ENCODE assay signal across 8 mouse cellular contexts in the genomic region with DNA sequence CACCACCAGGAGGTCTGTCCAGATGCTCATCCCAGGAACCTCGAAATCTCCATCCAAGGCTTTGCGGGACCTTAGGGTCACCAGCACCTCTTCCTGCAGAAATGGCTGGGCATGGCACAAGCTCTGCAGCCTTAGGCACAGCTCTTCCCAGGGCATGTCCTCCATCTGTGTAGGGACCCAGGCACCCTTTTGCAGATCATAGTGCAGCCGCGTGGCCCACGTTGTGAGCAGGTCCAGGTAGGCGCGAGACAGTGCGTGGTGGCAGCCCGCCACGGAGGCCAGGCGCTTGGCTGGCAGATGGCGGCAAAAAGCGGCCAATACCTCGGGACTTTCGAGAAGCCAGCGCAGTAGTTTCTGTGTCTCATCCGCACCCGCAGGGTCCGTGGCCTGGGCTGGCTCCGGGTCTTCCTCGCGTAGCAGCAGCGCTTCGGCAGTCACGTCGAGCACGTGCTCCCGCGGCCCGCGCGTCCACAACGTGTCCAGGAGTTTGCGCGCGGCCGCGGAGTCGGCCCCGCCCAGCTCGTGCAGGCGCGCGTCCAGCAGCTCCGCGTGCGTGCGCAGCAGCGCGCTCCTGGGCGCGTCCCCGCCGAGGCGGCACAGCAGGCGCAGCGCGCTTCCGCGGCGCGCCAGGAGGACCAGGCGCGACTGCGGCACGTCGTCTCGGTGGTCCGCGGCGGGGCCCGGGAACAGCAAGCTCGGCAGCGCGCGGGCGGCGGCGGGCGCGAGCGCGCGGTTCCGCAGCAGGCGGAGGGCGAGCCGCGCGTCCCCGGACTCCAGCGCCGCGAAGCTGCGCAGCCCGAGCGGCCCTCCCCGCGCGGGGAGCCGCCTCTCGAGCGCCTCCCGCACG. TPM values are rescaled to one million over a fixed set of nuclear protein-coding genes. Genes with fewer than 3 reads are reported as not detected.
A peak's percentile ranks its signal among the peaks of the same experiment; 100 is the strongest.
DNase-seq lines count a peak whose midpoint lies in the region; ATAC-seq lines count a peak whose summit lies in the region.

A gene (plus strand): TSS at position 766 of the 847 bp plus-strand sequence.

- ATAC-seq in megakaryocyte, adult 5-6 weeks (ENCODE audit: poor library complexity, severe bottlenecking), result peak; percentile 75

- DNase-seq in adrenal gland, adult (ENCODE audit: inconsistent age in 2 of 2, low spot score in 1 of 2), result peak; percentile 92 to 97
- peak; percentile 87 for DNase-seq in embryo, embryonic 10 days (ENCODE audit: low spot score)
- peak; percentile 92 for DNase-seq in gastrocnemius, postnatal 10 days
- peak; percentile 89 for DNase-seq in induced T-regulatory cell, adult 2 months (ENCODE audit: low read depth)
- peak; percentile 80 to 83 for DNase-seq in left cerebral cortex, adult 8-10 months (ENCODE audit: low spot score in 2 of 2)
- DNase-seq in right cerebral cortex, adult 18-20 months, result peak; percentile 92
- peak; percentile 89 for DNase-seq in urinary bladder, adult 2 months (ENCODE audit: low spot score)

RNA-seq across cellular contexts. Expression of the gene that starts here (rescaled TPM):
- 10 to 100 TPM; 14.4 to 16.8 TPM for total RNA-seq in gastrocnemius, postnatal 10 days (2021)
- total RNA-seq in left cerebral cortex, adult 8-10 months (2022), result 10 to 100 TPM; 36.0 to 48.6 (median 39.0) TPM
- 2.9 and 3.9 TPM in 2 replicates for total RNA-seq in megakaryocyte, adult 5-6 weeks (2015)
- 4.3 and 4.9 TPM in 2 replicates for total RNA-seq in megakaryocyte, adult 5-6 weeks (2017)
- 2.3 and 2.8 TPM in 2 replicates for polyA plus RNA-seq in urinary bladder, adult 2 months (2012; rRNA removed)

Comparison
In these comparisons a context has a peak if more than half of its experiments do, and no peak if none do; other contexts are left out.
1. Peak in every context shown above with its lines: DNase-seq and ATAC-seq.